Mouse (Mus musculus): ENCODE results near the gene Tcp11x2. TPM values are rescaled to one million over a fixed set of nuclear protein-coding genes. Genes with fewer than 3 reads are reported as not detected.

Tcp11x2 gene
- not detected in 2 replicates for polyA plus RNA-seq (2015; fragmentation: Nextera tagmentation; extraction: Ambion mirVana)

- Histone ChIP-seq H3K27ac (ENCODE audit: low read depth, low read length) (no peak within 1 kb of the TSS), H3K4me3 (ENCODE audit: low read depth, low read length) (no peak within 1 kb of the TSS), H3K9me3 (ENCODE audit: control insufficient read depth) (no peaks in the 10 kb centered on the region), H3K4me2 (replicated peaks; ENCODE audit: low read depth) (no peak within 1 kb of the TSS), H3K27me3 (replicated peaks; ENCODE audit: control insufficient read depth, insufficient read depth, low read length) (no peaks in the 10 kb centered on the region; the same call in 1 of the 2 replicates), H3K9ac (ENCODE audit: low read depth, low read length) (no peak within 1 kb of the TSS), H3K36me3 (ENCODE audit: control insufficient read depth, insufficient read depth) (no peaks in the 10 kb centered on the region), H3K4me1 (replicated peaks; ENCODE audit: control insufficient read depth, insufficient read depth, low read length) (no peaks in the 10 kb centered on the region)
- WGBS = 79% methylated on average over 1 of the region's 1 CpGs
- TF ChIP-seq CTCF (IDR thresholded peaks at IDR 0.05; ENCODE audit: low read depth) = no peak
- no peak for ATAC-seq
Measured at GRCm38 (mm10) chrX:135693633-135694032, at the start of gene Tcp11x2. Tcp11x2 (minus strand) TSS chrX:135693790.

GRCm38 (mm10) chrX:135743056-135743355 is 49.4 kb upstream of the Tcp11x2 start:
- peak; percentile 41 for TF ChIP-seq CTCF (IDR thresholded peaks at IDR 0.05; ENCODE audit: low read depth)
- ATAC-seq = peak; percentile 37; the same call in 1 of the 2 replicates
- Histone ChIP-seq H3K4me2 (replicated peaks; ENCODE audit: low read depth) (peak overlapping the region; percentile 59), H3K9ac (ENCODE audit: low read depth, low read length) (peak overlapping the region; percentile 53; the same call in 1 of the 2 replicates), H3K27ac (ENCODE audit: low read depth, low read length) (no peak overlapping the region), H3K27me3 (replicated peaks; ENCODE audit: control insufficient read depth, insufficient read depth, low read length) (no peaks in the 10 kb centered on the region), H3K4me1 (replicated peaks; ENCODE audit: control insufficient read depth, insufficient read depth, low read length) (no peaks in the 10 kb centered on the region), H3K36me3 (ENCODE audit: control insufficient read depth, insufficient read depth) (no peaks in the 10 kb centered on the region), H3K4me3 (ENCODE audit: low read depth, low read length) (peak overlapping the region; percentile 63), H3K9me3 (ENCODE audit: control insufficient read depth) (no peaks in the 10 kb centered on the region)
- 22% methylated on average over 7 of the region's 7 CpGs for WGBS

- Histone ChIP-seq H3K4me2 (replicated peaks; ENCODE audit: low read depth) (peak within 1 kb of the TSS; percentile 59), H3K36me3 (ENCODE audit: control insufficient read depth, insufficient read depth) (no peaks in the 10 kb centered on the region), H3K9ac (ENCODE audit: low read depth, low read length) (peak within 1 kb of the TSS; percentile 53), H3K4me3 (ENCODE audit: low read depth, low read length) (peak within 1 kb of the TSS; percentile 63), H3K27me3 (replicated peaks; ENCODE audit: control insufficient read depth, insufficient read depth, low read length) (no peaks in the 10 kb centered on the region), H3K9me3 (ENCODE audit: control insufficient read depth) (no peaks in the 10 kb centered on the region), H3K27ac (ENCODE audit: low read depth, low read length) (no peak within 1 kb of the TSS; the same call in 1 of the 2 replicates), H3K4me1 (replicated peaks; ENCODE audit: control insufficient read depth, insufficient read depth, low read length) (no peaks in the 10 kb centered on the region)
- WGBS = 15% methylated on average over 48 of the region's 48 CpGs
- peak; percentile 97 for ATAC-seq
- TF ChIP-seq CTCF (IDR thresholded peaks at IDR 0.05; ENCODE audit: low read depth) = no peak
Measured at GRCm38 (mm10) chrX:135742304-135743055, 48.9 kb upstream of the Tcp11x2 start, which contains the start of the genes Armcx5 and Gprasp1. Armcx5 (plus strand) TSS chrX:135742733. Gprasp1 (plus strand) TSS chrX:135742733.

- Histone ChIP-seq H3K9ac (ENCODE audit: low read depth, low read length) (no peak overlapping the region), H3K4me1 (replicated peaks; ENCODE audit: control insufficient read depth, insufficient read depth, low read length) (no peaks in the 10 kb centered on the region), H3K9me3 (ENCODE audit: control insufficient read depth) (no peaks in the 10 kb centered on the region), H3K4me2 (replicated peaks; ENCODE audit: low read depth) (no peak overlapping the region), H3K36me3 (ENCODE audit: control insufficient read depth, insufficient read depth) (no peaks in the 10 kb centered on the region), H3K4me3 (ENCODE audit: low read depth, low read length) (no peak overlapping the region), H3K27ac (ENCODE audit: low read depth, low read length) (no peak overlapping the region), H3K27me3 (replicated peaks; ENCODE audit: control insufficient read depth, insufficient read depth, low read length) (no peaks in the 10 kb centered on the region)
- 79% methylated on average over 2 of the region's 2 CpGs for WGBS
- no peak for ATAC-seq
- no peak for TF ChIP-seq CTCF (IDR thresholded peaks at IDR 0.05; ENCODE audit: low read depth)
Measured at GRCm38 (mm10) chrX:135738730-135739520, 45.3 kb upstream of the Tcp11x2 start.

GRCm38 (mm10) chrX:135725161-135725560 is 31.6 kb upstream of the Tcp11x2 start, which contains the start of gene Tmsb15a:
Tmsb15a (minus strand) TSS chrX:135725261.
- Histone ChIP-seq H3K4me2 (replicated peaks; ENCODE audit: low read depth) (no peak within 1 kb of the TSS), H3K9me3 (ENCODE audit: control insufficient read depth) (no peaks in the 10 kb centered on the region), H3K27me3 (replicated peaks; ENCODE audit: control insufficient read depth, insufficient read depth, low read length) (no peaks in the 10 kb centered on the region), H3K9ac (ENCODE audit: low read depth, low read length) (no peak within 1 kb of the TSS), H3K4me1 (replicated peaks; ENCODE audit: control insufficient read depth, insufficient read depth, low read length) (no peaks in the 10 kb centered on the region), H3K4me3 (ENCODE audit: low read depth, low read length) (no peak within 1 kb of the TSS), H3K27ac (ENCODE audit: low read depth, low read length) (no peak within 1 kb of the TSS), H3K36me3 (ENCODE audit: control insufficient read depth, insufficient read depth) (no peaks in the 10 kb centered on the region)
- no peak for TF ChIP-seq CTCF (IDR thresholded peaks at IDR 0.05; ENCODE audit: low read depth)
- 84% methylated on average over 10 of the region's 10 CpGs for WGBS
- no peak for ATAC-seq

GRCm38 (mm10) chrX:135712845-135713244 is 19.3 kb upstream of the Tcp11x2 start:
- Histone ChIP-seq H3K9ac (ENCODE audit: low read depth, low read length) (no peak overlapping the region), H3K27ac (ENCODE audit: low read depth, low read length) (no peak overlapping the region), H3K27me3 (replicated peaks; ENCODE audit: control insufficient read depth, insufficient read depth, low read length) (no peaks in the 10 kb centered on the region), H3K36me3 (ENCODE audit: control insufficient read depth, insufficient read depth) (no peaks in the 10 kb centered on the region), H3K4me1 (replicated peaks; ENCODE audit: control insufficient read depth, insufficient read depth, low read length) (no peaks in the 10 kb centered on the region), H3K9me3 (ENCODE audit: control insufficient read depth) (no peaks in the 10 kb centered on the region), H3K4me3 (ENCODE audit: low read depth, low read length) (no peak overlapping the region), H3K4me2 (replicated peaks; ENCODE audit: low read depth) (no peak overlapping the region)
- no peak for ATAC-seq
- WGBS = 80% methylated on average over 2 of the region's 2 CpGs
- TF ChIP-seq CTCF (IDR thresholded peaks at IDR 0.05; ENCODE audit: low read depth) = no peak

Data from intestine, postnatal 0 days (tissue).